Mouse (Mus musculus) hindbrain, embryonic 11.5 days (tissue): ENCODE data around the gene Ssb. TPM values are rescaled to one million over a fixed set of nuclear protein-coding genes. Genes with fewer than 3 reads are reported as not detected.

Experiments used
- ATAC-seq: fragments of 200-750 bp; cut with Nextera tagmentation; 2 replicates; pipeline ENCODE4 v1.8.0; 2017; ENCODE audit warnings: mild to moderate bottlenecking, moderate TSS enrichment, moderate library complexity; ENCODE audit not compliant: low FRiP score
- DNase-seq: peaks from one replicate; pipeline ENCODE4 v3.0.0-alpha.2; 2015; ENCODE audit warnings: low spot score
- H3K27ac ChIP-seq: fragments of 300-500 bp; sonication (generic); 2 replicates; pipeline ENCODE4 v1.5.1; 2014; ENCODE audit warnings: mild to moderate bottlenecking, low read depth, low read length
- H3K27me3 ChIP-seq: fragments of 300-500 bp; sonication (generic); 2 replicates; pipeline ENCODE4 v1.6.1; 2014; ENCODE audit warnings: mild to moderate bottlenecking, low read length, moderate library complexity, mixed read lengths; ENCODE audit not compliant: control insufficient read depth, insufficient read depth
- H3K36me3 ChIP-seq: fragments of 300-500 bp; sonication (generic); 2 replicates; pipeline ENCODE4 v1.6.1; 2014; ENCODE audit warnings: mild to moderate bottlenecking, low read length, moderate library complexity, mixed read lengths; ENCODE audit not compliant: control insufficient read depth, insufficient read depth
- H3K4me1 ChIP-seq: fragments of 300-500 bp; sonication (generic); replicated peaks from 2 replicates; pipeline ENCODE4 v1.6.1; 2014; ENCODE audit warnings: low read length, mixed read lengths; ENCODE audit not compliant: control insufficient read depth, insufficient read depth
- H3K4me2 ChIP-seq: fragments of 300-500 bp; sonication (generic); replicated peaks from 2 replicates; pipeline ENCODE4 v1.6.1; 2014; ENCODE audit warnings: mild to moderate bottlenecking, low read depth, low read length
- H3K4me3 ChIP-seq: fragments of 300-500 bp; sonication (generic); 2 replicates; pipeline ENCODE4 v1.5.1; 2014; ENCODE audit warnings: low read depth, low read length
- H3K9ac ChIP-seq: fragments of 300-500 bp; sonication (generic); 2 replicates; pipeline ENCODE4 v1.6.1; 2014; ENCODE audit warnings: low read depth, low read length
- H3K9me3 ChIP-seq: fragments of 300-500 bp; sonication (generic); 2 replicates; pipeline ENCODE4 v1.6.1; 2016; ENCODE audit warnings: low read length; ENCODE audit not compliant: control insufficient read depth
- WGBS: fragments of 180-500 bp; shearing (Covaris S2); extraction: QIAGEN DNeasy Blood & Tissue Kit; methylation state at CpG from one replicate; pipeline ENCODE4 v1.1.7; 2014; 5-methylcytosine and 5-hydroxymethylcytosine counted together
- polyA plus RNA-seq: library from polyadenylated mRNA; unstranded; fragments of >200 nt; fragmentation: Nextera tagmentation; extraction: Ambion mirVana; gene quantifications from 2 replicates; pipeline ENCODE4 v1.2.1, GENCODE M21; 2014

Gene Ssb
- polyA plus RNA-seq, 1 experiment from 2014 or later, result 410 TPM

- peak within 1 kb of the TSS; percentile 57 for H3K4me3 ChIP-seq
- H3K27me3 ChIP-seq, result no peaks in the 10 kb centered on the region
- ATAC-seq, result peak; percentile 92
- peak within 1 kb of the TSS; percentile 73 for H3K4me2 ChIP-seq
- H3K27ac ChIP-seq, result no peak within 1 kb of the TSS
- H3K9me3 ChIP-seq, result no peaks in the 10 kb centered on the region
- H3K9ac ChIP-seq, result peak within 1 kb of the TSS; percentile 87
- WGBS, result 2% methylated on average over 45 of the region's 45 CpGs
- no peaks in the 10 kb centered on the region for H3K4me1 ChIP-seq
- H3K36me3 ChIP-seq, result no peaks in the 10 kb centered on the region
- peak; percentile 90 for DNase-seq
Observed at GRCm38 (mm10) chr2:69885451-69886305, 24.3 kb downstream of the Ssb start, which contains the start of gene Mettl5. TSS of gene Mettl5 (minus strand) at chr2:69885615.

- H3K9me3 ChIP-seq, result no peaks in the 10 kb centered on the region
- no peaks in the 10 kb centered on the region for H3K27me3 ChIP-seq
- no peak overlapping the region for H3K9ac ChIP-seq
- WGBS, result 74% methylated on average over 2 of the region's 2 CpGs
- no peak for DNase-seq
- no peak for ATAC-seq
- no peaks in the 10 kb centered on the region for H3K4me1 ChIP-seq
- no peak overlapping the region for H3K4me3 ChIP-seq
- no peak overlapping the region for H3K27ac ChIP-seq
- no peak overlapping the region for H3K4me2 ChIP-seq
- H3K36me3 ChIP-seq, result no peaks in the 10 kb centered on the region
Observed at GRCm38 (mm10) chr2:69888957-69889356, 27.6 kb downstream of the Ssb start.

GRCm38 (mm10) chr2:69890843-69891242, 29.5 kb downstream of the Ssb start:
- no peaks in the 10 kb centered on the region for H3K4me1 ChIP-seq
- H3K9ac ChIP-seq, result no peak overlapping the region

GRCm38 (mm10) chr2:69893145-69893544, 31.8 kb downstream of the Ssb start:
- Histone ChIP-seq H3K9ac (no peak overlapping the region), H3K27me3 (no peaks in the 10 kb centered on the region), H3K9me3 (no peaks in the 10 kb centered on the region), H3K4me1 (no peaks in the 10 kb centered on the region), H3K4me3 (no peak overlapping the region), H3K4me2 (no peak overlapping the region), H3K27ac (no peak overlapping the region), H3K36me3 (no peaks in the 10 kb centered on the region)
- DNase-seq (no peak), ATAC-seq (no peak)
- 89% methylated on average over 1 of the region's 1 CpGs for WGBS

More at GRCm38 (mm10) chr2:69890843-69891242, 29.5 kb downstream of the Ssb start:
- WGBS, result 66% methylated on average over 7 of the region's 7 CpGs
- DNase-seq (no peak), ATAC-seq (no peak)
- H3K9me3 ChIP-seq, result no peaks in the 10 kb centered on the region
- H3K4me2 ChIP-seq, result no peak overlapping the region
- no peak overlapping the region for H3K27ac ChIP-seq
- H3K27me3 ChIP-seq, result no peaks in the 10 kb centered on the region
- H3K36me3 ChIP-seq, result no peaks in the 10 kb centered on the region
- no peak overlapping the region for H3K4me3 ChIP-seq

GRCm38 (mm10) chr2:69893891-69894290, 32.5 kb downstream of the Ssb start:
- Histone ChIP-seq H3K27me3 (no peaks in the 10 kb centered on the region), H3K4me3 (no peak overlapping the region), H3K36me3 (no peaks in the 10 kb centered on the region), H3K9me3 (no peaks in the 10 kb centered on the region), H3K4me2 (no peak overlapping the region), H3K4me1 (peaks cover 1% of the 10 kb centered on the region; the same call in 1 of the 2 replicates), H3K9ac (no peak overlapping the region), H3K27ac (no peak overlapping the region)
- DNase-seq, result no peak
- WGBS, result 86% methylated on average over 5 of the region's 5 CpGs
- ATAC-seq, result no peak

DNA sequence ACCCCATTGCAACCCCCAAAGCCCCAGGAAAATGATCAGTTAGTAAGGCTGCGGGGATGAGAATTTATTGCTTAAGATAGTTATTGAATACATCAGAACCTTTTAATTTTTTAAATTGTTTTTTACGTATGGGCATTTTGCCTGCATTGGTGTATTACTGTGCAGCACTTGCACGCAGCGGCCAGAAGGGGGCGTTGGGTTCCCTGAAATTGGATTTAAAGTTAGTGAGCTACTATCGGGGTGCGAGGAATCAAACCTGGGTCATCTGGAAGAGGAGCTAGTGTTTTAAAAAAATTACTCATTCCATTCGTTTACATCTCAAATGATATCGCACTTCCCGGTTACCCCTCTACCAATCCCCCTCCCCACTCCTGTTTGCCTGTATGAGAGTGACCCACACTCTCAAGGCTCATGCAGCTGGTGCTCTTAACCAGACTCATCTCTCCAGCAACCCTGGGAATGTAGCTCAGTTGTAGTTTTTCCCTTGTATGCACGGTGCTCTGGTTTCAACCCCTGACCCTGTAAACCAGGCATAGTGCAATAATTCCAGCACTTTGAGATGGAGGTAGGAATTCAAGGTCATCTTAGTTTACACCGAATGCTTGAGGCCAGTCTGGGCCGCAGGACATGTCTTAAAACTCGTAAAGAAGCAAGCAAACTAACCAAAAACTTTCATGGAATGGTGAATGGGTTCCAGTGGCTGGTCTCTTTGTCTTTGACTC, 34.3 kb downstream of the Ssb start:
- H3K9ac ChIP-seq, result no peak overlapping the region
- WGBS, result 53% methylated on average over 14 of the region's 14 CpGs
- H3K27me3 ChIP-seq, result no peaks in the 10 kb centered on the region

GRCm38 (mm10) chr2:69896224-69896581, 34.8 kb downstream of the Ssb start:
- ATAC-seq, result no peak
- no peak for DNase-seq
- no peak overlapping the region for H3K4me3 ChIP-seq
- no peaks in the 10 kb centered on the region for H3K36me3 ChIP-seq
- no peaks in the 10 kb centered on the region for H3K9me3 ChIP-seq
- no peaks in the 10 kb centered on the region for H3K27me3 ChIP-seq
- no peak overlapping the region for H3K27ac ChIP-seq
- H3K4me2 ChIP-seq, result no peak overlapping the region
- whole genome bisulfite sequencing, result 97% methylated on average over 4 of the region's 4 CpGs
- peaks cover 2% of the 10 kb centered on the region; the same call in 1 of the 2 replicates for H3K4me1 ChIP-seq
- no peak overlapping the region for H3K9ac ChIP-seq

More for the DNA sequence above, 34.3 kb downstream of the Ssb start:
- no peak for ATAC-seq
- Histone ChIP-seq H3K4me1 (peaks cover 2% of the 10 kb centered on the region; the same call in 1 of the 2 replicates), H3K27ac (no peak overlapping the region), H3K9me3 (no peaks in the 10 kb centered on the region), H3K4me2 (no peak overlapping the region), H3K4me3 (no peak overlapping the region), H3K36me3 (no peaks in the 10 kb centered on the region)
- DNase-seq, result peak; percentile 19

DNA sequence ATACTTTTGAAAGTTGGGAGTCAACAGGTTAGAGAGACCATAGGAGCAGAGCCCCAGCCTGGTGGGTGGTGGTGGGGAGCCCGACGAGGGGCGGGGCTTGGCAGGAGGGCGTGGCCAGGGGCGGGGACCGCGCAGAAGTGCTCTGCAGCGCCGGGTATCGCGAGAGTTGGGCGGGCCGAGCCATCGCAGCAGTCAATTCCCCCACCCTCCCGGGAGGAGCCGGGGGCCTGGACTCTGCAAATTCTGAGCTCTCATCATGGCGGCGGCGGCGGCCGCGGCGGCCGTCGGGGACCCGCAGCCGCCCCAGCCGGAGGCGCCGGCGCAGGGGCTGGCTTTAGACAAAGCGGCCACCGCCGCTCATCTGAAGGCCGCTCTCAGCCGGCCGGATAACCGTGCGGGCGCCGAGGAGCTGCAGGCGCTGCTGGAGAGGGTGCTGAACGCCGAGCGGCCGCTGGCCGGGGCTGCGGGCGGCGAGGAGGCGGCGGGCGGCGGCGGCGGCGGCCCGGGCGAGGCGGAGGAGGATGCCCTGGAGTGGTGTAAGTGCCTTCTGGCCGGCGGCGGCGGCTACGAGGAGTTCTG, 35.8 kb downstream of the Ssb start, which contains the start of gene Ubr3:
Ubr3 (plus strand) TSS at position 208 of the 579 bp plus-strand sequence.
- ATAC-seq, result peak; percentile 97
- under 1% methylated on average over 51 of the region's 65 CpGs for WGBS
- peak within 1 kb of the TSS; percentile 88 for H3K4me2 ChIP-seq

More for the DNA sequence above, 35.8 kb downstream of the Ssb start, which contains the start of gene Ubr3:
- peak within 1 kb of the TSS; percentile 87 for H3K27ac ChIP-seq
- no peaks in the 10 kb centered on the region for H3K9me3 ChIP-seq
- H3K4me1 ChIP-seq, result peaks cover 2% of the 10 kb centered on the region; the same call in 1 of the 2 replicates
- H3K9ac ChIP-seq, result peak within 1 kb of the TSS; percentile 94
- peak; percentile 98 for DNase-seq
- H3K4me3 ChIP-seq, result peak within 1 kb of the TSS; percentile 87
- H3K27me3 ChIP-seq, result no peaks in the 10 kb centered on the region
- no peaks in the 10 kb centered on the region for H3K36me3 ChIP-seq
